Mouse (Mus musculus) thymus, adult 2 months (tissue): ENCODE measurements around the gene Ripply1. TPM values are rescaled to one million over a fixed set of nuclear protein-coding genes. Genes with fewer than 3 reads are reported as not detected.
"Not testable (repeated sequence)": the region's sequence is repeated elsewhere in the genome, so short reads cannot be mapped to it uniquely, and the experiment has no call there.

Experiments
- DNase-seq: peaks from one replicate; pipeline ENCODE4 v3.0.0; 2021
- H3K27ac ChIP-seq: fragments of 200-500 bp; 2 replicates; pipeline ENCODE4 v1.5.1; 2012; ENCODE audit warnings: low read length, control low read depth; ENCODE audit not compliant: control insufficient read depth, insufficient read depth
- H3K27me3 ChIP-seq: fragments of 200-500 bp; 2 replicates; pipeline ENCODE4 v1.6.1; 2012; ENCODE audit warnings: mild to moderate bottlenecking, low read length, moderate library complexity, mixed read lengths; ENCODE audit not compliant: control insufficient read depth, insufficient read depth
- H3K36me3 ChIP-seq: fragments of 200-500 bp; 2 replicates; pipeline ENCODE4 v1.6.1; 2012; ENCODE audit warnings: mild to moderate bottlenecking, low read length, moderate library complexity; ENCODE audit not compliant: control insufficient read depth, insufficient read depth
- H3K4me1 ChIP-seq: fragments of 200-500 bp; replicated peaks from 2 replicates; pipeline ENCODE4 v1.6.1; 2012; ENCODE audit warnings: low read length; ENCODE audit not compliant: control insufficient read depth, insufficient read depth
- H3K4me3 ChIP-seq: fragments of 200-500 bp; 2 replicates; pipeline ENCODE4 v1.5.1; 2012; ENCODE audit warnings: mild to moderate bottlenecking, low read length, control low read depth, moderate library complexity; ENCODE audit not compliant: control insufficient read depth, insufficient read depth
- CTCF ChIP-seq: fragments of 200-500 bp; IDR thresholded peaks from 2 replicates; pipeline ENCODE4 v1.5.1; 2012; ENCODE audit warnings: mild to moderate bottlenecking, control low read depth, low read length, moderate library complexity, borderline replicate concordance; ENCODE audit not compliant: control insufficient read depth, poor library complexity, insufficient read depth; ENCODE audit errors: extremely low read depth
- POLR2A ChIP-seq: fragments of 200-500 bp; IDR thresholded peaks from 2 replicates; pipeline ENCODE4 v1.6.1; 2012; ENCODE audit warnings: mild to moderate bottlenecking, low read length, control low read depth, moderate library complexity; ENCODE audit not compliant: control insufficient read depth, poor library complexity, insufficient read depth; ENCODE audit errors: extremely low read depth
- WGBS: fragments of 180-500 bp; shearing (Covaris S2); methylation state at CpG from one replicate; pipeline ENCODE4 v1.1.7; 2018; 5-methylcytosine and 5-hydroxymethylcytosine counted together
- polyA plus RNA-seq: library from polyadenylated mRNA; depleted of rRNA; stranded (reverse); fragments of >200 nt; gene quantifications from 2 replicates; pipeline ENCODE4 v1.2.3, GENCODE M21; 2012

The Ripply1 gene
- polyA plus RNA-seq, 1 experiment = 0.22 TPM

DNA sequence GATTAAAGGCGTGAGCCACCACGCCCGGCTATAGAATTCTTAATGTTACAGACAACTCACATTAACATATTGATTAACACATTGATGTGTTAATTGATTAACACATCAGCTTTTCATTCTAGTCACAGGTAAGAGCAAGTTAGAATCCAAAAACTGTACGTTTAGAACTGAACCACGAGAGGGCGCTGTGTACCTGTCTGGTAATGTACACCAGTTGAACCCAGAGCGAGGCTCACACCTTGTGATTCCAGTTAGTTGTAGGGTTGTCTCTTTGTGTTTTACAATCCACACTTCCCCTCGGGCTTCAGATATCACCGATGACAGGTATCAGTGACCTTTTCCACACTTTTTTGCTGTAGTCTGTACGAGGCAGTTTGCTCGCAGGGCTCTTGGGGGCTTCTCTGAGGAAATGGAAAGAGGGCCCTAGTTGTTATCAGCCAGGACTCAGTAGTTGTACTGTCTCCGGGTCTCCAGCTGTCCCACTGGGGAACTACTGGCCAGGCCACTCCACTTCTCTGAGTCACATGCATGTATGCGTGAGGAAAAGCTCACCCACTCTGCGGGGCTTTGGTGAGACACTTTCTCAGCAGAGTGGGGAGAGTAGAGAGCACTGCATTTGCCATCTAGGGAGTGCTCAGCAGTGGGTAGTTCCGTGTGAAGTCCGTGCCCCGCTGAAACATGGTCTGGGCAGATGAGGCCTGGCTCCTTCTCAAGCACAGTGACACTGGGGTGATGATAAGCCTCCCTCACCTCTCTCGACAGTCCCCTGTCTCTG is 7.7 kb downstream of the Ripply1 start:
- TF ChIP-seq CTCF = no peak
- TF ChIP-seq POLR2A = no peak
- Histone ChIP-seq H3K36me3 (no peaks in the 10 kb centered on the region), H3K4me3 (no peak overlapping the region), H3K4me1 (no peaks in the 10 kb centered on the region), H3K27me3 (no peaks in the 10 kb centered on the region), H3K27ac (no peak overlapping the region)
- 28% methylated on average over 18 of the region's 18 CpGs for WGBS
- DNase-seq = peak; percentile 22

GRCm38 (mm10) chrX:139769975-139770637 is 12.0 kb downstream of the Ripply1 start:
- no peaks in the 10 kb centered on the region for H3K4me1 ChIP-seq
- no peak overlapping the region for H3K4me3 ChIP-seq
- TF ChIP-seq CTCF (no peak), POLR2A (no peak)
- H3K27me3 ChIP-seq = no peaks in the 10 kb centered on the region
- no peak overlapping the region for H3K27ac ChIP-seq
- no peak for DNase-seq
- no peaks in the 10 kb centered on the region for H3K36me3 ChIP-seq
- WGBS = 87% methylated on average over 13 of the region's 13 CpGs

GRCm38 (mm10) chrX:139762546-139762945 is 19.6 kb downstream of the Ripply1 start:
- 56% methylated on average over 2 of the region's 2 CpGs for WGBS

GRCm38 (mm10) chrX:139758634-139759033 is 23.5 kb downstream of the Ripply1 start:
- WGBS = 88% methylated on average over 3 of the region's 3 CpGs

More at GRCm38 (mm10) chrX:139762546-139762945, 19.6 kb downstream of the Ripply1 start:
- no peak overlapping the region for H3K4me3 ChIP-seq
- DNase-seq = peak; percentile 9
- no peaks in the 10 kb centered on the region for H3K4me1 ChIP-seq
- TF ChIP-seq CTCF (no peak), POLR2A (no peak)
- no peaks in the 10 kb centered on the region for H3K36me3 ChIP-seq
- no peak overlapping the region for H3K27ac ChIP-seq
- no peaks in the 10 kb centered on the region for H3K27me3 ChIP-seq

DNA sequence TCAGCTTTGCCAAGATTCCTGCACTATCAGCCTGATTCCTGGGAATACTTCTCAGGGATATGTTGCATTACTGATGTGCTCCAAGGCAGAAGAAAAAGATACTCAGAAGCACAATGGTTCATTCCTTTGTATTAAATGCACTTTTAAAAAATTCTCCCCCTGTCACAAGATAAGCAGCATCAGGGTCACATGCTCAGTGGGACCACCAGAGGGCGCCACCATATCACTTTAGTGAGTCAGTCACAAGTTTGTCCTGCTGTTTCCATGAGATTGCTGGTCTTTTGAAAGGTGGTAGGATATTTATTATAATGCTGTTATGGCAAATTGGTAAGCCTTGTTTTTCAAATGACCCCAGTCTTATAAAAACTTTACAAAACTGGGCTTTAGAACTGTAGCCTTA is 30.3 kb downstream of the Ripply1 start:
- peak; percentile 27 for DNase-seq

More at GRCm38 (mm10) chrX:139758634-139759033, 23.5 kb downstream of the Ripply1 start:
- not testable (repeated sequence) for H3K27ac ChIP-seq, H3K4me1 ChIP-seq, H3K36me3 ChIP-seq, H3K27me3 ChIP-seq, DNase-seq, H3K4me3 ChIP-seq

GRCm38 (mm10) chrX:139737066-139737465 is 45.1 kb downstream of the Ripply1 start:
- H3K4me1 ChIP-seq = no peaks in the 10 kb centered on the region
- H3K27ac ChIP-seq = no peak overlapping the region
- WGBS = 95% methylated on average over 5 of the region's 5 CpGs
- no peaks in the 10 kb centered on the region for H3K36me3 ChIP-seq
- no peak for DNase-seq
- H3K27me3 ChIP-seq = no peaks in the 10 kb centered on the region
- H3K4me3 ChIP-seq = no peak overlapping the region
- TF ChIP-seq CTCF (no peak), POLR2A (no peak)

More for the DNA sequence above, 30.3 kb downstream of the Ripply1 start:
- WGBS = 5% methylated on average over 1 of the region's 1 CpGs
- Histone ChIP-seq H3K36me3 (no peaks in the 10 kb centered on the region), H3K4me1 (no peaks in the 10 kb centered on the region), H3K27ac (no peak overlapping the region), H3K4me3 (no peak overlapping the region), H3K27me3 (no peaks in the 10 kb centered on the region)
- TF ChIP-seq POLR2A (no peak), CTCF (no peak)
